Mouse (Mus musculus): ENCODE measurements around the gene Mpv17l.

DNA sequence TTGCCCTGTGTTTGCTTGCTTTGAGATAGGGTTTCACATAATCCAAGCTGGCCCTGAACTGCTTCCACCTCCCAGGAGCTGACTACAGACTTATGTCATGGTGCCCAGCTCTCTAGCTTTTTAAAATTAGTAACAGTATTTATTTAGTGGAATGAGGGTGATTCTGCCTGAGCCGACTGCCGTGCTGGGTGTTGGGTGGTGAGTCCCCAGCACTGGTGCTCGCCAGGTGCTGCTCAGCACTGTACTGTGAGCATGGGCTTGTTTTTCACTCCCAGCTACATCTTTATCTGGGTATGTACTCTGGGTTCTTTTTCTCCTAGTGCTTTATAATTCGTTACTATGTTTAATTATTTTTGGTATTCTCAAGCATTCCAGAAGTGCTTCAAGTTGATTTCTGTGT, 42.2 kb downstream of the Mpv17l start:
- no peak for TF ChIP-seq POLR2A (IDR thresholded peaks at IDR 0.05; ENCODE audit: low read depth, low read length)
- TF ChIP-seq CTCF (conservative IDR thresholded peaks at IDR 0.05; ENCODE audit: insufficient read depth, insufficient read length, low read depth, low read length): no peak
